Mouse (Mus musculus) liver, postnatal 0 days (tissue): ENCODE measurements at regions not wholly inside any gene's neighbourhood (a gene's known extent, or its start where the extent isn't known, plus 50 kb on each side); places are given as distances from the start of the nearest gene placed in this dataset.
A peak's percentile ranks its signal among the peaks of the same experiment; 100 is the strongest.
"Not testable (repeated sequence)": the region's sequence is repeated elsewhere in the genome, so short reads cannot be mapped to it uniquely, and the experiment has no call there.

Experiments used
- ATAC-seq: fragments of 200-750 bp; cut with Nextera tagmentation; 2 replicates; pipeline ENCODE4 v1.8.0; 2017; ENCODE audit warnings: mild to moderate bottlenecking, moderate library complexity
- DNase-seq: peaks from one replicate; pipeline ENCODE4 v3.0.0-alpha.2; 2016
- H3K27ac ChIP-seq: fragments of 300-500 bp; sonication (generic); 2 replicates; pipeline ENCODE4 v1.5.1; 2014; ENCODE audit warnings: antibody characterized with exemption, moderate library complexity, mild to moderate bottlenecking, low read depth
- H3K27me3 ChIP-seq: fragments of 300-500 bp; sonication (generic); 2 replicates; pipeline ENCODE4 v1.6.1; 2014; ENCODE audit warnings: low read length, control low read depth, mixed read lengths; ENCODE audit not compliant: insufficient read depth
- H3K36me3 ChIP-seq: fragments of 300-500 bp; sonication (generic); replicated peaks from 2 replicates; pipeline ENCODE4 v1.6.1; 2014; ENCODE audit warnings: mild to moderate bottlenecking, control low read depth, low read length, moderate library complexity, mixed read lengths; ENCODE audit not compliant: insufficient read depth
- H3K4me1 ChIP-seq: fragments of 300-500 bp; sonication (generic); 2 replicates; pipeline ENCODE4 v1.6.1; 2014; ENCODE audit warnings: antibody characterized with exemption, mild to moderate bottlenecking, control low read depth; ENCODE audit not compliant: insufficient read depth
- H3K4me2 ChIP-seq: fragments of 300-500 bp; sonication (generic); 2 replicates; pipeline ENCODE4 v1.6.1; 2014; ENCODE audit warnings: low read depth, mild to moderate bottlenecking, low read length, moderate library complexity, mixed read lengths
- H3K4me3 ChIP-seq: fragments of 300-500 bp; sonication (generic); 2 replicates; pipeline ENCODE4 v1.5.1; 2014; ENCODE audit warnings: low read depth, low read length
- H3K9ac ChIP-seq: fragments of 300-500 bp; sonication (generic); replicated peaks from 2 replicates; pipeline ENCODE4 v1.6.1; 2014; ENCODE audit warnings: mild to moderate bottlenecking, moderate library complexity
- H3K9me3 ChIP-seq: fragments of 300-500 bp; sonication (generic); 2 replicates; pipeline ENCODE4 v1.6.1; 2016; ENCODE audit warnings: mild to moderate bottlenecking, control low read depth, low read length, mixed read lengths
- CTCF ChIP-seq: sonication (generic); IDR thresholded peaks from 2 replicates; pipeline ENCODE4 v1.5.1; 2016; ENCODE audit warnings: antibody characterized with exemption, low read depth
- EP300 ChIP-seq: IDR thresholded peaks from 2 replicates; pipeline ENCODE4 v1.6.1; 2016; ENCODE audit warnings: antibody characterized with exemption, low read depth, mild to moderate bottlenecking
- WGBS: fragments of 180-500 bp; shearing (Covaris S2); extraction: QIAGEN DNeasy Blood & Tissue Kit; methylation state at CpG from one replicate; pipeline ENCODE4 v1.1.7; 2014; ENCODE audit not compliant: insufficient replicate concordance; 5-methylcytosine and 5-hydroxymethylcytosine counted together

GRCm38 (mm10) chr12:115373056-115373455 lies 674.5 kb upstream of the Zfp386 start:
- WGBS = 49% methylated on average over 3 of the region's 3 CpGs
- not testable (repeated sequence) for H3K36me3 ChIP-seq, H3K4me3 ChIP-seq, H3K27me3 ChIP-seq, H3K4me2 ChIP-seq, ATAC-seq, H3K27ac ChIP-seq, H3K9me3 ChIP-seq, H3K4me1 ChIP-seq, H3K9ac ChIP-seq
- TF ChIP-seq CTCF = 0 out of 2 replicates have a peak, but pooled peaks have one; percentile 26
- peak; percentile 19 for DNase-seq

- H3K4me1 ChIP-seq, H3K9ac ChIP-seq, H3K27me3 ChIP-seq, H3K27ac ChIP-seq, H3K36me3 ChIP-seq, DNase-seq, ATAC-seq, H3K4me3 ChIP-seq, H3K4me2 ChIP-seq, H3K9me3 ChIP-seq: not testable (repeated sequence)
Observed at GRCm38 (mm10) chr12:115386479-115386878, 661.0 kb upstream of the Zfp386 start.

- ATAC-seq = no peak
- no peaks in the 10 kb centered on the region for H3K4me1 ChIP-seq
- H3K4me2 ChIP-seq = no peak overlapping the region
- no peak overlapping the region for H3K9ac ChIP-seq
- TF ChIP-seq CTCF (no peak), EP300 (no peak)
- no peaks in the 10 kb centered on the region for H3K27me3 ChIP-seq
- H3K9me3 ChIP-seq = no peaks in the 10 kb centered on the region
- no peaks in the 10 kb centered on the region for H3K36me3 ChIP-seq
- 18% methylated on average over 1 of the region's 1 CpGs for WGBS
- no peak overlapping the region for H3K27ac ChIP-seq
- H3K4me3 ChIP-seq = no peak overlapping the region
- no peak for DNase-seq
Observed at GRCm38 (mm10) chr12:115404116-115404515, 643.4 kb upstream of the Zfp386 start.

GRCm38 (mm10) chr12:115404657-115405056 lies 642.9 kb upstream of the Zfp386 start:
- no peak overlapping the region for H3K4me3 ChIP-seq
- H3K4me1 ChIP-seq = no peaks in the 10 kb centered on the region
- no peak for DNase-seq
- no peaks in the 10 kb centered on the region for H3K27me3 ChIP-seq
- no peak for TF ChIP-seq EP300
- no peak for TF ChIP-seq CTCF
- H3K36me3 ChIP-seq = no peaks in the 10 kb centered on the region
- no peaks in the 10 kb centered on the region for H3K9me3 ChIP-seq
- no peak overlapping the region for H3K9ac ChIP-seq
- 50% methylated on average over 1 of the region's 1 CpGs for WGBS
- no peak for ATAC-seq
- no peak overlapping the region for H3K4me2 ChIP-seq
- H3K27ac ChIP-seq = no peak overlapping the region

- not testable (repeated sequence) for H3K4me3 ChIP-seq, H3K4me1 ChIP-seq, H3K27me3 ChIP-seq, ATAC-seq, H3K36me3 ChIP-seq, H3K27ac ChIP-seq, DNase-seq, H3K9ac ChIP-seq, H3K4me2 ChIP-seq, H3K9me3 ChIP-seq
- 49% methylated on average over 2 of the region's 5 CpGs for WGBS
Observed at GRCm38 (mm10) chr12:115446247-115446646, 601.3 kb upstream of the Zfp386 start.

- not testable (repeated sequence) for H3K9ac ChIP-seq, H3K27ac ChIP-seq, H3K4me3 ChIP-seq, DNase-seq, H3K36me3 ChIP-seq, H3K4me2 ChIP-seq, H3K27me3 ChIP-seq, H3K4me1 ChIP-seq, H3K9me3 ChIP-seq, ATAC-seq
- WGBS = 40% methylated on average over 3 of the region's 3 CpGs
- TF ChIP-seq CTCF = peak; percentile 45
Observed at GRCm38 (mm10) chr12:115452626-115453025, 594.9 kb upstream of the Zfp386 start.

GRCm38 (mm10) chr12:115464777-115465176 lies 582.7 kb upstream of the Zfp386 start:
- H3K27me3 ChIP-seq, H3K9ac ChIP-seq, H3K9me3 ChIP-seq, H3K27ac ChIP-seq, H3K36me3 ChIP-seq, DNase-seq, H3K4me2 ChIP-seq, H3K4me3 ChIP-seq, ATAC-seq, H3K4me1 ChIP-seq: not testable (repeated sequence)

- H3K4me1 ChIP-seq, H3K36me3 ChIP-seq, H3K27me3 ChIP-seq, DNase-seq, ATAC-seq, H3K9me3 ChIP-seq, H3K4me2 ChIP-seq, H3K9ac ChIP-seq, H3K4me3 ChIP-seq, H3K27ac ChIP-seq: not testable (repeated sequence)
- WGBS = 15% methylated on average over 4 of the region's 4 CpGs
Observed at GRCm38 (mm10) chr12:115468015-115468414, 579.5 kb upstream of the Zfp386 start.

- H3K4me2 ChIP-seq, H3K27ac ChIP-seq, DNase-seq, H3K4me3 ChIP-seq, H3K27me3 ChIP-seq, ATAC-seq, H3K36me3 ChIP-seq, H3K4me1 ChIP-seq, H3K9me3 ChIP-seq, H3K9ac ChIP-seq: not testable (repeated sequence)
Observed at GRCm38 (mm10) chr12:115468569-115468968, 579.0 kb upstream of the Zfp386 start.
